Mouse (Mus musculus) urinary bladder, postnatal 0 days (tissue): ENCODE results near the gene Kif2a. TPM values are rescaled to one million over a fixed set of nuclear protein-coding genes. Genes with fewer than 3 reads are reported as not detected.

Experiments
- polyA plus RNA-seq: library from polyadenylated mRNA; unstranded; fragments of >200 nt; fragmentation: Nextera tagmentation; extraction: Ambion mirVana; gene quantifications from 2 replicates; pipeline ENCODE4 v1.2.1, GENCODE M21; 2015

Kif2a gene
- polyA plus RNA-seq, result 14.8 and 15.5 TPM in 2 replicates

DNA sequence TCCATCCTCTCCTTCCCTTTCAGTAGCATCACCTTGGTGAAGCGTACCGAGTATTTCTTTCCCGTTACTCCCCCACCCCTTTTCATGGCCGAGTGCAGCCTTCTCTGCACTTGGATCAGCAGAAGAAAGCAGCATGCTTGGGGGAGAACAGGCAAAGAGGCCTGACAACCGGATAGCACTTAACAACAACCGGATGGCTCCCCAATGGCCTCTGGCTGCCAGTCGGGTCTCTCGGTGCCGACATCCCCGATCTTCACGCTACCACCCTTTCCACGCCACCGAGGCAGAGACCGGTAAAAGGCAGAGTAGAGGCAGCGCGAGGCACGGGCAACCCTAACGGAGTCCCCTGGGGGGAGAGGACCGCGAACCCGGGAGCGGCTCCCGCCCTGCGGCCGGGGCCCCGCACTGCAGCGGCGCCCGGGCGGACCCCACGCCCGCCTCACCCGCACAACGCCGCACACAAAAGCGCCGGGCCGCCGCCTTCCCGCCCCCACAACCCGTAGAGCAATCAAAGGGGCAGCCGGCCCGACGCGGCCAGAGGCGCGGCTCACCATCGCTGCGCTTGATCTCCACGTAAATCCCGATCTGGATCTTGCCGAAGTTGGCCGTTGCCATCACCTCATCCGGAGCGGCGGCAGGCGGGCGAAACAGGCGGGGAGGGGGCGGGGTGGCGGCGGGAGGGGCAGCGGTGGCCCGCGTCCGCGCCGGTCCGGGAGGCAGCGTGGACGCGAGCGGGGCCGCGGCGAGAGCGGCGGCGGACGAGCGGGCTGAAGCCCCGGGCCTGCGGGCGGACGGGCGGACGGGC lies at the start of gene Kif2a:
Gene Kif2a, minus strand, starts transcription at position 666 of the 805 bp plus-strand sequence.

GRCm38 (mm10) chr13:106946594-106947540 lies 75.1 kb downstream of the Kif2a start, which contains the start of gene Dimt1:
Dimt1 (plus strand) TSS chr13:106947127.

GRCm38 (mm10) chr13:106936256-106937137 lies 85.4 kb downstream of the Kif2a start, which contains the start of gene Ipo11:
Ipo11 (minus strand) TSS chr13:106936958.

Other genes starting within 250 kb of the Kif2a start
- 14.3 and 17.4 TPM in 2 replicates for gene Ipo11, start 85.2 kb downstream of the Kif2a start, polyA plus RNA-seq
- gene Dimt1, start 75.0 kb downstream of the Kif2a start, polyA plus RNA-seq, result 18.5 and 19.7 TPM in 2 replicates